Mouse (Mus musculus): ENCODE measurements around the gene Lnpep.
"Not testable (repeated sequence)": the region's sequence is repeated elsewhere in the genome, so short reads cannot be mapped to it uniquely, and the experiment has no call there.

Gene Lnpep

DNA sequence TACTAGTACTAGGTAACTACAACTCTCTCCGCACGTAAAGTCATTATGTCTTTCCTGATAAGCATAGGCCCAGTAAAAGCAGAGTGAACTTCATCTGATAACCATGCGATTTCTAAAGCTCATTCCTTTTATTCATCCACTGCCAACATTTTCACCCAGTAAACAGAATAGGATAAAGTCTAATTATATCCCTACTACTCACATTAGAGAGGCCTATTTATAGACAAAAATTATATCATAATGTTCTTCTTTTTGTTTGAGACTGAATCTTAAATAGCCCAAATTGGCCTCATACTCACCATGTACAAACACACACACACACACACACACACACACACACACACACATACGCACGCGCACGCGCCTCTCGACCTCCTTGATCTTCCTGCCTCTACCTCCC is 48.5 kb downstream of the Lnpep start:
- POLR2A ChIA-PET = interaction anchor here in 2 of 4 experiments (0.7 to 1.2 kb wide), 2 partner anchors 34 to 48 kb away, joined by 3 to 5 read pairs; partner anchors contain the start of gene Lnpep (in 1 of the 2)
- CTCF ChIA-PET = no interaction called here

DNA sequence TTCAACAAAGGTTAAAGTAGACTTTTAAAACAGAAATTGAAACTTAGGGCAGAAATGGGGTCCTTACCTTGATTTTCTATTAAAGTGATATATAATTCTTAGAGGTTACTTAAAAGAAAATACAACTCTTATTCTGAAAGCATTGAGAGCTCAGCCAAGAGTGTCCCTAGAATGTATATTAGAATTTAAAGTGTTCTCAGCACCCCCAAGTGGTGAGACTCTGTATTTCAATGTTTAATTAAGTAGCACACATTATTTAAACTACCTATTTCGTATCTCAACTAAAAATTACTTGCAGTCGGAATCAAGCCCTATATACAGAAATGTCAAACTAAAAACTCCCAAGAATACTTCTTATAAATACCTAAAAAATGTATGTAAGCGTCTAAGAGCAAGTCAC is 57.8 kb downstream of the Lnpep start:
- POLR2A ChIA-PET = interaction anchor here in 1 of 4 experiments (1.3 kb wide), 1 partner anchor 13 kb away, joined by 3 read pairs; no protein-coding TSS in a partner anchor
- CTCF ChIA-PET = interaction anchor here (0.6 to 2.5 kb wide), 12 partner anchors 27 to 186 kb away, joined by 3 to 20 read pairs (median 3); partner anchors contain the start of gene Lix1 (in 2 of the 4)

DNA sequence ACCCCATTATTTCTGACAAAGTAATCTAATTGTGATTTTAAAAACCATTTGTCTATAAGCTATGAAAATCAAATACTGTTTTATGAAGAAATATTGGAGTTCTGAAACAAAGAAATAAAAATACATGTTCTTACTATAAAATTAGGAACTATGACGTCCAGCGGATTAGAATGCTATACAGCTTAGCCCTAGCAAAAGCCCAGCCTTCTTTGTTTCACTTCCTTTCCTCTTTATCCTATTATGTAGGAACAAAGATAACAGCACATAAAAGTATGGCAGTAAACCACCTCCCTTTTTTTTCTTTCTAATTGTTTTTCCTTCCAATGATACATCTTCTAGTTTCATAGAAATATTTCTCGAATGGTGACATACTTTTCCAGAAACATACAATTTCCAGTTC is 75.9 kb downstream of the Lnpep start:
- ChIA-PET CTCF (interaction anchor here in 1 of 4 experiments (0.5 kb wide), 1 partner anchor 146 kb away, joined by 3 read pairs; the partner anchor contains the start of gene Lix1), POLR2A (no interaction called here)

DNA sequence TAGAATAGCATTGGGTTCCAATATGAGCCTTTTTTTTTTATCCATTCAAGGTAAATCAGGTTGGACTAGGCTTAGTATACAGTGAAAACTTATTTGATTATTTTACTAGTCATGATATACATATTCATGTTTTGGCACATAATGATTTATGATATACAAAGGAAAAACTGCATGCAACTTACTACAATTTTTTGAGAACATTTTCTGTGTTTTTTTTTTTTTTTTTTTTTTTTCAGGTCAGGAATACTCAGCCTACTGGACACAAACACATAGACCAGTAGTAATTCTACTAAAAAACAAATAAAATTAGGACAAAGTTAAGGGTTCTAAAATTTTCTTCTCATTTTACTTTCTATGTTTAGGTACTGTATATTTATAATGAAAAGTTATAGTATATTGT is 93.5 kb downstream of the Lnpep start:
- POLR2A ChIA-PET = interaction anchor here in 1 of 4 experiments (0.6 kb wide), 1 partner anchor 120 kb away, joined by 4 read pairs; no protein-coding TSS in a partner anchor

DNA sequence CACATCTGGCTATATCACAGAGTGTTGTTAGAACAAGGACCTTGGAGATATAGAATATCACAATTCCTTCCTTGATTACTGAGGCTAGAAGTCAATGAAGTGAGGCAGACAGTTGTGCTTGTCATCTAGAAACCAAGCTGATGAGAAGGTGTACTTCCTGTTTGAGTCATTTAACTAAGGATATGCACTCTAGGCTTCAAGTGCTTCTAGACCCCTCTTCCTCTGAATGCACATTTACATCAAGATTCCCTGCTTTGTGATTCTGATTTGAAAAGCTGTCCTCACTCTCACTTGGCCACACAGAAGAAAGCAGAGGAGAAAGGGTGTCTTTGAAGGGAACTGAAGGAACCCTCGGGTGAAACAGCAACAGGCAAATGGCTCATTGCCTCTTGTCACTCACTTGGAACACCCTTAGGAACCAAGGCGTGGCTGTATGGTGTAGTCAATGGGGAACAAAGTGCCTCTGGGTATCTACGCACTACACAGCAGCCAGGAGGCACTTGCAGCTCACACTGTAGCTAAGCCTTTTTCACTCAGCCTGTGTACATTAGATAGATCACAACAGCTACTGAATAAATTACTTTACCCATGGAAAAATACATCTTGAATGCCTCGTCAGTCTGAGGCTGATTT is 108.3 kb downstream of the Lnpep start:
- ChIA-PET CTCF (interaction anchor here (0.5 to 1.3 kb wide), 5 partner anchors 91 to 122 kb away, joined by 3 to 6 read pairs (median 4); no protein-coding TSS in a partner anchor), POLR2A (interaction anchor here in 2 of 4 experiments (0.7 to 1.0 kb wide), 4 partner anchors 12 to 121 kb away, joined by 3 to 4 read pairs (median 4); partner anchors contain the start of gene Lnpep (in 1 of the 2))

More for the DNA sequence above, 93.5 kb downstream of the Lnpep start:
- CTCF ChIA-PET = interaction anchor here in 1 of 4 experiments (0.6 kb wide), 1 partner anchor 42 kb away, joined by 3 read pairs; no protein-coding TSS in a partner anchor

DNA sequence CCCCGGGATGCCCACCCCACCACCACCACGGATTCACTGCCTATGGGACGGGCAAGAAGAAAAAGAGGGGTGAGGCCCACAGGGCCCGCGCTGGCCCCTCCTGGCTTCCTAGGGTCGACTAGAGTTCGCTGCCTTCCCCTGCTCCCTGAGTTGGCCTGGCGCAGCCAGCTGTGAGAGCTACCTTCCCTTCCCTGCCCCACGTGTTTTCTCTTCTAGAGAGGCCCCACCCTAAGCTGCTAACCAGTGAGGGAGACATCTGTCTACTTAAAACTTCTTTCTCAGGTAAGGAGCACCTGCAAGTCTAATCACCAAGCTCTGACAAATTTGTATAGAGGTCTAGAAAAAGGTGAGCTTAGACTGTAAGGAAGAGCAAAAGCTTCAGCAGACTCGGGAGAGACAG is 118.2 kb downstream of the Lnpep start:
- CTCF ChIA-PET = no interaction called here

DNA sequence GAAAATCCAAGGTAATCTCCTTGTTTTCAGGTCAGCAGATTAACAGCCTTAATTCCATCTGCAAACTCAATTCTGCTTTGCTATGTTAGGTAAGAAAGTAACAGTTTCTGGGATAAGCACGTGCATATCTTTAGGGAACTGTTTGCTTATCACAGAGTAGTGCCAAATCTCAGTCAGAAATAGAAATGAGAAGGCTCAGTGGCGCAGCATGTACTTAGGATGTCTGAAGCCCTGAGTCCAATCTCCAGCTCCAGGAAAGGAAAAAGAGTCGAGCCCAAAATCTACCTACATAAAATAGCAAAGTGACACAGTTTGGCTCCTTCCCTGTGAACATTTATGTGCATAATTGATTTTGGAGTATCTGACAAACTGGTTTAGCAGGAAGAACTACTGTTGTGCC is 125.6 kb downstream of the Lnpep start:
- CTCF ChIA-PET = no interaction called here
- POLR2A ChIA-PET = interaction anchor here in 3 of 4 experiments (0.6 to 1.0 kb wide), 7 partner anchors 8 to 774 kb away, joined by 3 to 16 read pairs (median 3); no protein-coding TSS in a partner anchor

More for the DNA sequence above, 118.2 kb downstream of the Lnpep start:
- POLR2A ChIA-PET = interaction anchor here in 2 of 4 experiments (0.7 to 0.8 kb wide), 2 partner anchors 20 to 46 kb away, joined by 3 to 6 read pairs; no protein-coding TSS in a partner anchor

DNA sequence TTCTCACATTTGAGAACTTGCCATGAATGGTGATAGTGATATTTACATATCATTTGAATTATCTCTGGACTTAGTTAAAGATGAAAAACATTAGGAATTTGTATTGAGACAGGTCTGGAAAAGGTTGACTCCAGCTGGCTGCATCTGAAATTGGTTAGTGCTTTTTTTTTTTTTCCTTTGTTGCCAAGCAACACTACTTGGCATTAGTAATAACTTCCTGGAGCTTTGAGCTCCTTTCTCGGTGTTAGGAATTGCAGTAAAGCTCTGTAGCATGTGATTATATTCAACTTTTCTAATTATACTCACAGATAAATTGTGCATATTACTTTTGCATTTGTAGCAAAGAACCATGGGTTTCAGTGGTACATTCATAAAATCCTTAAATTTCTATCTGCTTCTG is 126.0 kb downstream of the Lnpep start:
- POLR2A ChIA-PET = no interaction called here
- CTCF ChIA-PET = no interaction called here

DNA sequence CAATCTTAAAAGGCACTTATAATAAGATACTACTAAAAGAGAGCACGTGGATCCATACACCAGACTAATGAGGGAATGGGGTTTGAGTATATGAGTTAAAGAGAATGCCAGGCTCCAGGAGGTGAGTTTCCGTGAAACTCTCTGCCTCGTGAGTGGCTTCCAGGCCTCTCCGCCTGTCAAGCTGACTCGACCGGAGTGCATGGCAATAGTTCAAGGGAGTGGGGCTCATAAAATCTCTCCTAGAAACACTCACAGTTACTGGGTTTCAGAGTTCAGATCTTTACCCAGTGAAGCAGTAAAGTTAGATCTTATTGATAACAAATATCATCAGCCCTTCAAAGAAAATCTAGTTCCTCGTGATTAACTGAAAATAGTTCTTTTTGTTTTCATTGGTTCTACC is 128.1 kb downstream of the Lnpep start:
- CTCF ChIA-PET = interaction anchor here in 1 of 4 experiments (0.6 kb wide), 1 partner anchor 102 kb away, joined by 3 read pairs; no protein-coding TSS in a partner anchor
- POLR2A ChIA-PET = interaction anchor here in 1 of 4 experiments (0.6 to 2.2 kb wide), 6 partner anchors 19 to 606 kb away, joined by 3 to 7 read pairs (median 4); no protein-coding TSS in a partner anchor

DNA sequence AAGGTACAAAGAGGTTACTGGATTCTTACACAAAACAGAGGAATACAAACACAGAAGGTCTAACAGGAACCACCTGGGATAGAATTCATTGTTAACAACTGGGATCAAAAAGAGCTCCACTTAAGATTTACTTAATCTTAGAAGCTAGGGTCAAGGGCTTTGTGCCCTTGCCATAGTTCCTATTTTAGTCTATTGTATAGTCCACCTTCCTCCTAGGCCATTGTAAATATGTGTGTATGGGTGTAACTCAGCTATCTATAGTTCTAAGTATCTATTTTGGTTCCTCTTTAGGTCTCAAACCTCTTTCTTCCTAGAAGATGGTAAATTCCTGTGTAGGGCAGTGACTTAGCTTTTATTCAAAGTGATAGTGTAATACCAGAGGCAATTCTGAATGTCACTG is 128.6 kb downstream of the Lnpep start:
- POLR2A ChIA-PET = interaction anchor here in 1 of 4 experiments (0.9 to 2.2 kb wide), 4 partner anchors 19 to 300 kb away, joined by 3 to 7 read pairs (median 6); no protein-coding TSS in a partner anchor
- CTCF ChIA-PET = not testable (repeated sequence)

DNA sequence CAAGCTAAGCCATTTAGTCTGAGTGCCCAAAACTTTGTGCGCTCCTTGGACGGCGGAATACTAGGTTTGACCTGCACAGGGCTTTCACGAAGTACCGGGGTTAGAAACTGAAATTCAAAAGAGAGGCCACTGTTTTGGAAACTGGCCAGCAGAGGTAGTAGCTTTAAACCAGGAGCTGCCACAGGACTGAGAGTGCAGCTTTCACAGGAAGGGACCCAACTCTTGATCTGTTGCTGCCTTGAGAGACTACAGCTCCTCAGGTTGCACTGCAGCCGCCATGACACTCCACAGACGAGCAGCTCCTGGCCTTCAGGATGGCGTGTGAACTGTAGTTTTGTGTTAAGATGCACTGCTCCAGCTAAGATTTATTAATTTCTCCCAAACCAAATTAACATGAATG is 132.7 kb downstream of the Lnpep start:
- CTCF ChIA-PET = interaction anchor here in 2 of 4 experiments (1.3 kb wide), 3 partner anchors 22 to 98 kb away, joined by 3 read pairs; no protein-coding TSS in a partner anchor
- POLR2A ChIA-PET = interaction anchor here in 3 of 4 experiments (0.9 to 4.2 kb wide), 14 partner anchors 12 to 1665 kb away, joined by 3 to 41 read pairs (median 3); partner anchors contain the start of gene Lnpep (in 2 of the 3)

DNA sequence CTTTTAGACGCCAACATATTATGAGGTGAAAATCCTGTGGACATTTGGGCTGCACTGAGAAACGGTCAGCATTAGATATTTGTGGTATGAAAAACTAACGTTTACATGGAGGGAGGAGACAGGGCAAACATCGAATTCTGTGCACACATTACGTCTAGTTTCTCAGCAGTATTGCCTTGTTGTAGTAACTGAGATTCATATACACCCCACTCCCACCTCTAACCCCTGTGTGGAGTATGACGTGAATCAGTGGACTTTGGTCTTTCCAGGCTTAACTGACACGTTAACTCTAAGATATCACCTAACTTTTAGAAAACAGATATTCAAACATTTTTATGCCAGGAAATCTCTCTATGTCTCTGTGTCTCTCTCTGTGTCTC is 133.2 kb downstream of the Lnpep start:
- ChIA-PET POLR2A (interaction anchor here in 3 of 4 experiments (0.6 to 4.2 kb wide), 25 partner anchors 8 to 1665 kb away, joined by 3 to 41 read pairs (median 3); partner anchors contain the start of genes Lnpep (in 3 of the 3), Riok2 (in 2 of the 3), Lix1 (in 1 of the 3) and Spaca6 (in 1 of the 3)), CTCF (interaction anchor here in 2 of 4 experiments (0.7 to 1.3 kb wide), 4 partner anchors 89 to 275 kb away, joined by 3 read pairs; partner anchors contain the start of gene Lix1 (in 1 of the 2))

DNA sequence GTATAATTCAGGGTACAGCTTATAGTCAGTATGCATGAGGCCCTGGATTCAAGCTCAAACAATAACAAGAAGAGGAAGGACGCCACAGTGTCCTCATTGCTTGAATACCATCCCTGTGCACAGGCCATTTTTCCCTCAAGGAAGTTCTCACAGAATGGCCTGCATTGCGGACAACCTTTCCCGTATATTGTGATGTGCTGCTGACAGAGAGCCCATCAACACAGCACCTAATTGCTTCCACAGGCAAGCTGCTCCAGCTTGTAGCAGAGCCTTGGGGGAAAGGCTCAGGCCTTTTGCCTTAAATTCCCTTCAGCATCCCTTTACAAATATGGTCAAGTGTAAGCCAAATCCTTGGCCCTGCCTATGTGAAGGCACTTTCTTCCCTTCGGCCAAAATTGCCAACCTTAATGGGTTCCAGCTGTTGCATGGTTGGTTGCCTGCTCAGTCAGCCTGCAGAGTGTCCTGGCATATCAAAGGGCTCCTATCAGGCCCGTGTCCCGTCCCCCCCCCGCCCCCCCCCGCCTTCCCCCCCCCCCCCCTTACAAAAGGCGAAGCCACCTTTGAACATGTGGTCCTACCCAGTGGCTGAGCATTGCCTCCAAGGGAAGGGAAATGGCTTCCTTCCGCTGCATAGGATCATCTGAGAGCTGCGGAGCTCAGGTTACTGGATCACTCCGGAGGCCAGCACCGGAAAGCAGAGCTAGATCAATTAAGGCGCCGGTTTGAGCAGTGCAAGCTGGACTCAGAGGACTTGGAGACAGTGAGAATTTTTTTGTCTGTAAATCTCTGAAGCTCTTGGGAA is 133.8 kb downstream of the Lnpep start:
- ChIA-PET POLR2A (interaction anchor here in 3 of 4 experiments (0.5 to 4.2 kb wide), 28 partner anchors 9 to 347 kb away, joined by 3 to 41 read pairs (median 4); partner anchors contain the start of genes Lnpep (in 3 of the 3), Riok2 (in 2 of the 3), Lix1 (in 1 of the 3) and Spaca6 (in 1 of the 3)), CTCF (interaction anchor here in 3 of 4 experiments (0.6 to 1.3 kb wide), 6 partner anchors 88 to 275 kb away, joined by 3 to 12 read pairs (median 3); partner anchors contain the start of gene Lix1 (in 1 of the 3))

DNA sequence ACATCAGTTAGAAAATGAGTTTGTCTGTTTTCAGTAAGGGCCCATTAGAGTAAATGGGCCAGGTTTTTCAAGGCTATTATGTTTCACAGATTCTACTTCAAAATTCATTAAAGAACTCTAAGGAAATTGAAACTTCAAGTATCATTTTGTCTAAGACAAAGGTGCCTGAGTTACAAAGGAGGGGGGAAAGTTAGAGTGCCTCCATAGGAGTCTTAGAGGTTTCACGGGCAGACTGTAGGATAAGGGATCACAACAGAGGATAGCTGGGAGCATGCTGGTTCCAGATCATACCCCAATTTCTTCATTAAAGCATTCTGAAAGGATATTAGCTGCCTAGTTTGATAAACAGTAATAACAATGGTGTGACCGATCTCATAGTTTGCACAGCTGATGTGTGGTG is 139.1 kb downstream of the Lnpep start:
- POLR2A ChIA-PET = no interaction called here
- CTCF ChIA-PET = no interaction called here

Data from embryonic stem cell, embryonic (primary cell).